Mouse (Mus musculus): ENCODE data around the gene Mstn. TPM values are rescaled to one million over a fixed set of nuclear protein-coding genes. Genes with fewer than 3 reads are reported as not detected.

Mstn gene
- polyA plus RNA-seq, 1 experiment from 2014 or later, result 2.0 TPM

DNA sequence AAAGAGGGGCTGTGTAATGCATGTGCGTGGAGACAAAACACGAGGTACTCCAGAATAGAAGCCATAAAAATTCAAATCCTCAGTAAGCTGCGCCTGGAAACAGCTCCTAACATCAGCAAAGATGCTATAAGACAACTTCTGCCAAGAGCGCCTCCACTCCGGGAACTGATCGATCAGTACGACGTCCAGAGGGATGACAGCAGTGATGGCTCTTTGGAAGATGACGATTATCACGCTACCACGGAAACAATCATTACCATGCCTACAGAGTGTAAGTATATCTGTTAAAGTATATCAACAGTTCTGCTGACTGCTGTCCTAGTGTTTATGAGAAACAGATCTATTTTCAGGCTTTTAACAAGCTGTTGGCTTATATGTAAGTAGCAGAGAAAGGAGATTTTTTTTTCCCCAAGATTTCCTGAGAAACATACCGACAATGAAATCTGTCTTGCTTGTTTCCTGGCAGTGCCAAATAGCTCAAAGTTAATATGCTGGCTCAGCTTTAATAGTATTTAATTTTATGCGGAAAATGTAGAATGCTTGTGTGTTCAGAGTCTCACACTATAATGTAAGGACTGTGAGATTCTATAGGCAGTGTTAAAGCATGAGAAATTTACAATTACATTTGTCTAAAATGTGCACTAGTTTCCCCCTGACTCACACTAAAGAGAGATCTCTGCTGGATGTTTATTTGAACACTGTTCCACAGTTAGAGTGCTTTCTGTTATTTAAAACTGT is 600 bp downstream of the Mstn start:
- Histone ChIP-seq H3K36me3 (no peaks in the 10 kb centered on the region), H3K9ac (no peak overlapping the region), H3K4me2 (0 out of 2 replicates have a peak overlapping the region, but pooled peaks have one; percentile 20), H3K4me3 (no peak overlapping the region), H3K9me3 (replicated peaks) (no peaks in the 10 kb centered on the region), H3K27me3 (no peaks in the 10 kb centered on the region), H3K4me1 (replicated peaks) (no peaks in the 10 kb centered on the region; the same call in 1 of the 2 replicates), H3K27ac (no peak overlapping the region)
- no peak for ATAC-seq (replicated peaks; ENCODE audit: insufficient number of reproducible peaks, insufficient read depth, low FRiP score, low read depth)
- WGBS, result 46% methylated on average over 13 of the region's 13 CpGs

DNA sequence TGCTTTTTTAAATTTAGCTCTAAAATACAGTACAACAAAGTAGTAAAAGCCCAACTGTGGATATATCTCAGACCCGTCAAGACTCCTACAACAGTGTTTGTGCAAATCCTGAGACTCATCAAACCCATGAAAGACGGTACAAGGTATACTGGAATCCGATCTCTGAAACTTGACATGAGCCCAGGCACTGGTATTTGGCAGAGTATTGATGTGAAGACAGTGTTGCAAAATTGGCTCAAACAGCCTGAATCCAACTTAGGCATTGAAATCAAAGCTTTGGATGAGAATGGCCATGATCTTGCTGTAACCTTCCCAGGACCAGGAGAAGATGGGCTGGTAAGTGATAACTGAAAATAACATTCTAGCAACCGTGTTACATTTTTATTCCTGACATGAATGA is 2.5 kb downstream of the Mstn start:
- 80% methylated on average over 4 of the region's 4 CpGs for WGBS
- Histone ChIP-seq H3K4me2 (no peak overlapping the region), H3K27me3 (no peaks in the 10 kb centered on the region)

DNA sequence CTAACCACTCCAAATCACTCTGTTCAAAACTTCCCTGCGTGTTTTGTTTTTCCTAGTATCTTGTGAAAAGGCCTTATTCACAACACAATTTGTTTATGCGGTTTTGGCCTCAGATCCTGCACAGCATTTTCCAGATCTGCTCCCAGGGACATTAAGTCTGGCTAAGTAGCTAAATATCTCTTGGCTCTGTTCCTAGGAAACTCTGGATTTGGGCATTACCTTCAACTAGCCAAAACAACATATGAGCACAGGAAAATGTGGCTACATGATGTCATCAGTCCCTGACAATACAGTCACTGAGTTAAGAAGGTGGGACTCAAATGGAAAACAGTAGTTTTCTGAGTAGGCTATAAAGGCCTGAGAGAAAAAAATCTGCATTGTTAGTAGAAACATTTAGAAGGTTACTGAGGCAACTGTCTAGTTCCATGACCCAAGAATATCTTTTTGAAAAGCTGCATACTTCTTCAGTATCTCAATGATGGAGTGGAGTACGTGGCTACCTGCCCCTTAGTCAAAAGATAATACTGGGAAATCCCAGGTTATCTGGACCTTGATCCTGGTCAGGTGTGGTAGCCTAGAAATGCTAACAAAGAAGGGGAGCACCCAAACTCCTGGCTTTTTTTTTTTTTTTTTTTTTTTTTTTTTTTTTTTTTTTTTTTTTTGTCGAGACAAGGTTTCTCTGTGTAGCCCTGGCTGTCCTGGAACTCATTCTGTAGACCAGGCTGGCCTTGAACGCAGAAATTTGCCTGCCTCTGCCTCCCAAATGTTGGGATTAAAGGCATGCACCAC is 8.5 kb downstream of the Mstn start:
- Histone ChIP-seq H3K27me3 (no peaks in the 10 kb centered on the region), H3K4me3 (no peak overlapping the region), H3K4me2 (no peak overlapping the region), H3K9ac (no peak overlapping the region), H3K9me3 (replicated peaks) (no peaks in the 10 kb centered on the region), H3K4me1 (replicated peaks) (no peaks in the 10 kb centered on the region), H3K27ac (no peak overlapping the region), H3K36me3 (no peaks in the 10 kb centered on the region)
- no peak for ATAC-seq (replicated peaks; ENCODE audit: insufficient number of reproducible peaks, insufficient read depth, low FRiP score, low read depth)
- WGBS, result 74% methylated on average over 4 of the region's 5 CpGs

More for the DNA sequence above, 2.5 kb downstream of the Mstn start:
- Histone ChIP-seq H3K4me3 (no peak overlapping the region), H3K36me3 (no peaks in the 10 kb centered on the region), H3K9ac (no peak overlapping the region), H3K27ac (no peak overlapping the region), H3K9me3 (replicated peaks) (no peaks in the 10 kb centered on the region), H3K4me1 (replicated peaks) (no peaks in the 10 kb centered on the region; the same call in 1 of the 2 replicates)
- no peak for ATAC-seq (replicated peaks; ENCODE audit: insufficient number of reproducible peaks, insufficient read depth, low FRiP score, low read depth)

DNA sequence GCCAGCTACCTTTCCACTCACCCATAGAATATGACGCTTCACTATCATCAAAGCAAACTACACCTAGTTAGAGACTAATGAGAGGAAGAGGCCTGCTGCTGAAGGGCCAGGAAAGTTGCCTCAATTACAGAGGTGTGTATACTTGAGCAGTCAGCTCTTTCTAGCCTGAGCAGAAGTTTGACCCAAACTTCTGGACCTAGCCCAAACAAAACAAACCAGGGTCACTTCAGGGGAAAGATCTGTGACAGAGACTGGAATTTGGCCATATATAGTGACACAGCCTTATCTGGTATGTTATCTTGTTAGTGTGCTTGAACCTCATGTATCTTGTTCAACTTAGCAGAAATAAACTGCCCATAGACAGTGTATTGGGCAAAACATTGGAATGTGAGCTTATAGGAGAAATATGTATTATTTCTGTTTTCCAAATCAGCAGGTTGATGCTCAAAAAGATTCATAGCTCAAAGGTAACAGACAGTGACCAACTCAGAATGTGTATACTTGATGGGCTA is 9.3 kb downstream of the Mstn start:
- Histone ChIP-seq H3K27ac (no peak overlapping the region), H3K4me2 (no peak overlapping the region), H3K9me3 (replicated peaks) (no peaks in the 10 kb centered on the region), H3K27me3 (no peaks in the 10 kb centered on the region), H3K4me3 (no peak overlapping the region), H3K9ac (no peak overlapping the region), H3K4me1 (replicated peaks) (no peaks in the 10 kb centered on the region), H3K36me3 (no peaks in the 10 kb centered on the region)
- WGBS, result 85% methylated on average over 1 of the region's 1 CpGs
- no peak for ATAC-seq (replicated peaks; ENCODE audit: insufficient number of reproducible peaks, insufficient read depth, low FRiP score, low read depth)

DNA sequence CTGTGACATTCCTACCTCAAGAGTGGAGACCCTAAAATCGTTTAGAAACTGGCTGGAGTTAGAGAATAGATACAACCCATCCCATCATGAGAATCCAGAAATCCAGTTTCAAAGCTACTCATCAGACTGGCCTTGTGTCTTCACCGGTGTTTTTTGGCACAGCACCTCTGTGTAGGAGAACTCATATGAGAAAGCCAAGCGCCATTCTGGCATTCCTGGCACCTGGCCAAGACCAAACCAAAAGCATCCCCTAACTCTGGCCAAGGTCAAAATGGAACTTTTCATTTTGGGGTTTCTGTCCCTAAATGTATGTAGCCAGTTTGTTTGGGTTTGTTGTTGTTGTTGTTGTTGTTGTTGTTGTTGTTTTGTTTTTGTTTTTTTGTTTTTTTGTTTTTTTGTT is 15.2 kb downstream of the Mstn start:
- ATAC-seq (replicated peaks; ENCODE audit: insufficient number of reproducible peaks, insufficient read depth, low FRiP score, low read depth), result no peak
- Histone ChIP-seq H3K9me3 (replicated peaks) (no peaks in the 10 kb centered on the region), H3K9ac (no peak overlapping the region), H3K27ac (no peak overlapping the region), H3K27me3 (no peaks in the 10 kb centered on the region), H3K4me2 (no peak overlapping the region), H3K36me3 (no peaks in the 10 kb centered on the region), H3K4me1 (replicated peaks) (no peaks in the 10 kb centered on the region), H3K4me3 (no peak overlapping the region)
- WGBS, result 56% methylated on average over 3 of the region's 3 CpGs

DNA sequence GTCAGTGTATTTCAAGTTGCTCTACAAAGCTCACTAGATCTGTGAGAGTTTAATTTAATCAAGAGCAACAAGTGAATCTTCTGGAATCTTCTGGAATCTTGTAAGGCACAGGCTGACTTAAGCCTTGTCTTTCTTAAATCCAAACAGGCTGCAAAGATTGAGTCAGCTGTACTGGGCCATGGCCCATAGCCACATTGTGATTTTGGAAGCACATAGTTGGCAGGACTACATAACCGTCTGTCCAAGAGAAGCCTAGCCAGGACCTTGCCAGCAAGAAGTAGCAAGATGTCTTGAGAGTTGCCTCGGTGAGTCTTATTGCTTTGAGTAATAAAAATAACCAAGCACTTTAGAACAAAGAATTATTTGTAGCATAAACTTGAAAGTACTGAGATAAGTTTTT is 18.4 kb downstream of the Mstn start:
- H3K27ac ChIP-seq, result no peak overlapping the region
- H3K9me3 ChIP-seq (replicated peaks), result no peaks in the 10 kb centered on the region
- H3K4me3 ChIP-seq, result no peak overlapping the region
- no peaks in the 10 kb centered on the region for H3K36me3 ChIP-seq
- 78% methylated on average over 2 of the region's 2 CpGs for WGBS
- H3K27me3 ChIP-seq, result no peaks in the 10 kb centered on the region
- no peak overlapping the region for H3K4me2 ChIP-seq
- no peak overlapping the region for H3K9ac ChIP-seq
- H3K4me1 ChIP-seq (replicated peaks), result no peaks in the 10 kb centered on the region
- ATAC-seq (replicated peaks; ENCODE audit: insufficient number of reproducible peaks, insufficient read depth, low FRiP score, low read depth), result no peak

DNA sequence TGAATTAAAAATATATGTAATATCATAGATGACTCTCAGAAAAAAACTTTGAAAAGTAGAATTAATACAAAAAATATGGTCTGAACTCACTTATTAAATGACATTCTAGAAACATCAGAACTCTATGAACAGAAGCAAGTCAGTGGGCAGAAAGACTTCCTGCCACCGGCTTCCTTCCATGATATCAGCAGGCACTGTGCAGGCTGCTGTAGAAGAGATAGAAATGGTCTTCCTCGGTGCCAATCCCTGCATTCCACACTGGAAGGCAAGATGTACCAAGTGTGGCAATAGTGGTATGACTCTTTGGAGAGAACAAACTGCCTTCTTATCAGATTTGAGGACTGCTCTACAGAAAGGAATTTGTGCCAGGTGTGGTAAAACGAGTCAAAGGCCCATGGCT is 19.2 kb downstream of the Mstn start:
- Histone ChIP-seq H3K4me3 (no peak overlapping the region), H3K9me3 (replicated peaks) (no peaks in the 10 kb centered on the region), H3K4me1 (replicated peaks) (0 out of 2 replicates have a peak, but pooled peaks cover 2% of the 10 kb centered on the region), H3K27ac (no peak overlapping the region), H3K36me3 (no peaks in the 10 kb centered on the region), H3K9ac (no peak overlapping the region), H3K4me2 (no peak overlapping the region), H3K27me3 (no peaks in the 10 kb centered on the region)
- WGBS, result 56% methylated on average over 3 of the region's 3 CpGs
- ATAC-seq (replicated peaks; ENCODE audit: insufficient number of reproducible peaks, insufficient read depth, low FRiP score, low read depth), result no peak

DNA sequence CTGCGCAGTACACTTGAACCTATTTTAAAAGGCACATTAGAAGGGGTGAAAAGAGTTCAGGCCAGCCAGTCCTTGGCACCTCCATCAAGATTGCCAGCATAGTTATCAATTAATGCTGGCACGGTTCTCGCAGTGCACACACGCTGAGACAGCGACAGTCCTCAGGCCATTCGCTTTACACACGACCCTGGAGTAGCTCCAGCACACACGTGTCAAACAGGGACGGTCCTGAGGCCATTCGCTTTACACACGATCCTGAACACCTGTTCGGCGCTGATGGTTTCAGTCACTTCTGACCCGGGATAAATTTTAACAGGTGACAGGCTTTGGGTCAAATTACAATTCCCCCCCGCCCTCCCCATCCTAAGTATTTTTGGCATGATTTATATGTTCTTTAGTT is 23.8 kb downstream of the Mstn start:
- no peak for ATAC-seq (replicated peaks; ENCODE audit: insufficient number of reproducible peaks, insufficient read depth, low FRiP score, low read depth)
- Histone ChIP-seq H3K4me2 (no peak overlapping the region), H3K27me3 (no peaks in the 10 kb centered on the region), H3K27ac (no peak overlapping the region), H3K36me3 (no peaks in the 10 kb centered on the region), H3K9ac (no peak overlapping the region), H3K4me1 (replicated peaks) (0 out of 2 replicates have a peak, but pooled peaks cover 2% of the 10 kb centered on the region), H3K4me3 (no peak overlapping the region), H3K9me3 (replicated peaks) (no peaks in the 10 kb centered on the region)
- WGBS, result 67% methylated on average over 15 of the region's 15 CpGs

DNA sequence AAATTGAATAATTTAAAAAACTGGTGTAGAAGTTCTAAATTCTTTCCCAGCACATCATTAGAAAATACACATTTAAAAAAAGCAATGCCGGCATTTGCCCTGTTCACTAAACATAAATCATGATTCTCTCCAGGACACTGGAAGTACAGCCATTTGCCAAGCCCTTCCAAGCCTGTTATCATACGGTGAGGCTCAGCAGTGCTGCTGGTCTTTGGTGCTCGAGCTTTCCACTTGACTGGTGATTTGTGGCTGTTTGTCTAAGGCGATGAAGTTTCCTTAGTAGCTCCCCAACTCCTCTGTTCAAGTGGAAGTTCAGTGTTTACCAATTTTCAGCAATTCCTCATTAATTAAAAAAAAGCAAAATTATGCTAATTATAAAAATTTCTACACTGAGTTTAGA is 24.6 kb downstream of the Mstn start:
- no peaks in the 10 kb centered on the region for H3K36me3 ChIP-seq
- H3K4me3 ChIP-seq, result no peak overlapping the region
- H3K9ac ChIP-seq, result no peak overlapping the region
- no peak overlapping the region for H3K27ac ChIP-seq
- ATAC-seq (replicated peaks; ENCODE audit: insufficient number of reproducible peaks, insufficient read depth, low FRiP score, low read depth), result no peak
- 0 out of 2 replicates have a peak, but pooled peaks cover 2% of the 10 kb centered on the region for H3K4me1 ChIP-seq (replicated peaks)
- H3K9me3 ChIP-seq (replicated peaks), result no peaks in the 10 kb centered on the region
- WGBS, result 19% methylated on average over 4 of the region's 4 CpGs
- no peaks in the 10 kb centered on the region for H3K27me3 ChIP-seq
- no peak overlapping the region for H3K4me2 ChIP-seq

DNA sequence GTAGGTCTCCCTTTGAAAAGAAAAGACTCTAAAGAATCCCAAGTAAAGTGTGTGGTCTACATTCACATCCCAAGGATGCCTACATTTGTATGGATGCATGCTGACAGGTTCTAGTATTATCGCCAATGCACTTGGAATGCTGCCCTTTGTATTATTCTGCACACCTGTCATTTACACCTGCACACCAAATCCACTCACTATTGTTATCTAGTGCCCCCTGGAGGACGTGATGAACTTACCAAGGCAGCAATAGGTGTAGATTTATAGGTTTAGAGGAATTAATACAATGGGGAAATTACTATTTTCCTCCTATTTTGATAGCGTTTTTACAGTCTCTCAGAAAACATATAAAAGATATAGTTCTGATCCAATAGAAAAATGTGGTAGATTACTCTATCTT is 31.7 kb downstream of the Mstn start:
- Histone ChIP-seq H3K9me3 (replicated peaks) (no peaks in the 10 kb centered on the region), H3K27me3 (no peaks in the 10 kb centered on the region), H3K4me3 (no peak overlapping the region), H3K36me3 (no peaks in the 10 kb centered on the region), H3K27ac (no peak overlapping the region), H3K4me1 (replicated peaks) (no peaks in the 10 kb centered on the region), H3K4me2 (no peak overlapping the region), H3K9ac (no peak overlapping the region)
- no peak for ATAC-seq (replicated peaks; ENCODE audit: insufficient number of reproducible peaks, insufficient read depth, low FRiP score, low read depth)
- 42% methylated on average over 3 of the region's 3 CpGs for WGBS

DNA sequence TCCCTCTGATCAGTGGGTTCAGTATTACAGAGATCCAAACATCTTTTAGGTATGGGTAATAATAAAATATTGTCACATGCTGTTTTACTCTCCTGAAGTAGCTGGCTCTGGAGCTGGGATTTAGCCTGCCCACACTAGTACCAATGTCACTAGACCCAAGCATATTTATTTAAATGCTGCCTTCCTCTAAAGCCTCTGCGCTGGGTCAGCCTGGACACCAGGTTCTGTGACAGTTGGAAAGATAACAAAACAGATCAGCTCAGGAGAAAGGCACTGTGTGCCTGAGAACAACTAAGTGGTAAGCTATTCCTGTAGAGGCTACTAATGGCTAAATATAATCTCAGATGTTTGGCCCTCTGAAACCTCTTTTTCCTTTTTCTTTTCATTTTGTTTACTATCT is 49.1 kb downstream of the Mstn start:
- WGBS, result 33% methylated on average over 1 of the region's 1 CpGs
- ATAC-seq (replicated peaks; ENCODE audit: insufficient number of reproducible peaks, insufficient read depth, low FRiP score, low read depth), result no peak
- H3K4me2 ChIP-seq, result no peak overlapping the region

More for the DNA sequence above, 49.1 kb downstream of the Mstn start:
- Histone ChIP-seq H3K4me3 (no peak overlapping the region), H3K27me3 (no peaks in the 10 kb centered on the region), H3K27ac (0 out of 2 replicates have a peak overlapping the region, but pooled peaks have one; percentile 29), H3K9ac (no peak overlapping the region), H3K9me3 (replicated peaks) (no peaks in the 10 kb centered on the region), H3K36me3 (no peaks in the 10 kb centered on the region), H3K4me1 (replicated peaks) (0 out of 2 replicates have a peak, but pooled peaks cover 2% of the 10 kb centered on the region)

Measured in heart, embryonic 15.5 days (tissue).